Comparison of ENCODE assay signal across 29 mouse cellular contexts in the genomic region with DNA sequence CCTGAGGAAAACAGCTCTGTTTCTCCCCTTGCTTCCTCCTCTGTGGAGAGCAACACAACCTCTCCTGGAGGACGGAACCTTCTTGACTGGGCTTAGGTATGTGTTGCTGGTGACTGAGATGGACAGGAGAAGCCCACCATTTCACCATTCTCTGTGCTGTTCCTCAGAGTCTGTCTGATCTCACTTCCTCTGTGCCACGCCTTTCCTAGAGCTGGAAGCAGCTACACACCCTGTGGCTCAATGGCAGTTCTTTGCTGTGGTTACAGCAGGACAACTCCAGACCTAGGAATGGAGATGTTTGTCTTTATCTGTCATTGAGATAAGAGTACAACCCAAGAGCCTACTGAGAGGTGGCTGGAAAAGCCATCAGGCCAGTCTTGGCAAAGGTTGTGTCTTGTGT. TPM values are rescaled to one million over a fixed set of nuclear protein-coding genes. Genes with fewer than 3 reads are reported as not detected.
"Had no signal": no experiment of that assay in that cellular context is flagged by ENCODE, and none has a peak within 500 bp of the region (broad histone marks: within the 10 kb centered on the region; RNA-seq: fewer than 3 reads in every experiment).

No protein-coding gene starts in this region.

- H3K36me3 ChIP-seq: heart, embryonic 10.5 days; heart, embryonic 12.5 days; hindbrain, embryonic 10.5 days; hindbrain, embryonic 12.5 days; intestine, embryonic 15.5 days; kidney, embryonic 15.5 days; limb, embryonic 13.5 days; limb, embryonic 15.5 days had no signal

- H3K4me3 ChIP-seq: heart, embryonic 10.5 days; heart, embryonic 12.5 days; hindbrain, embryonic 10.5 days; hindbrain, embryonic 12.5 days; intestine, embryonic 15.5 days; kidney, embryonic 15.5 days; limb, embryonic 13.5 days; limb, embryonic 15.5 days had no signal

- ATAC-seq: hindbrain, embryonic 16.5 days; inflammation-experienced regulatory T-cells, adult 6 months; intestine, embryonic 15.5 days; intestine, postnatal 0 days had no signal

- H3K27ac ChIP-seq: heart, embryonic 10.5 days; hindbrain, embryonic 10.5 days; hindbrain, embryonic 12.5 days; hindbrain, embryonic 14.5 days; intestine, embryonic 15.5 days; kidney, embryonic 15.5 days; kidney, postnatal 0 days; limb, embryonic 13.5 days; limb, embryonic 15.5 days had no signal

- H3K9me3 ChIP-seq: heart, embryonic 10.5 days; heart, embryonic 12.5 days; hindbrain, embryonic 10.5 days; hindbrain, embryonic 12.5 days; intestine, embryonic 15.5 days; kidney, embryonic 15.5 days; limb, embryonic 13.5 days; limb, embryonic 15.5 days had no signal

- H3K4me2 ChIP-seq: heart, embryonic 12.5 days; hindbrain, embryonic 12.5 days; hindbrain, embryonic 14.5 days; intestine, embryonic 15.5 days; kidney, embryonic 15.5 days; limb, embryonic 13.5 days; limb, embryonic 15.5 days had no signal

- H3K9ac ChIP-seq: heart, embryonic 12.5 days; hindbrain, embryonic 12.5 days; hindbrain, embryonic 14.5 days; intestine, embryonic 15.5 days; kidney, embryonic 15.5 days; limb, embryonic 13.5 days; limb, embryonic 15.5 days had no signal

- DNase-seq: gastrocnemius, postnatal 14 days; gastrocnemius, postnatal 36 days; heart, adult 18-20 months; heart, postnatal 10 days; heart, postnatal 4 days; kidney, adult 2 months; kidney, adult 9 months; kidney, postnatal 14 days; kidney, postnatal 36 days; layer of hippocampus, adult 9-11 months; layer of hippocampus, postnatal 36 days; left cerebral cortex, postnatal 4 days had no signal

- H3K27me3 ChIP-seq: heart, embryonic 12.5 days; hindbrain, embryonic 12.5 days; intestine, embryonic 15.5 days; kidney, embryonic 15.5 days; limb, embryonic 13.5 days; limb, embryonic 15.5 days had no signal

RNA-seq across cellular contexts. Expression of a gene that starts 25.9 kb away (rescaled TPM):
- total RNA-seq: gastrocnemius, adult 18-20 months; heart, adult 18-20 months; liver, adult 2 months had no signal
- polyA plus RNA-seq: heart, embryonic 10.5 days; heart, embryonic 12.5 days; heart, embryonic 14.5 days; limb, embryonic 11.5 days; limb, embryonic 15.5 days had no signal
